Mouse (Mus musculus) cerebellum, adult 2 months (tissue): ENCODE data around the gene Olfr556.
"Not testable (repeated sequence)": the region's sequence is repeated elsewhere in the genome, so short reads cannot be mapped to it uniquely, and the experiment has no call there.

Source experiments
- CTCF ChIP-seq: fragments of 200-500 bp; IDR thresholded peaks from 2 replicates; pipeline ENCODE4 v1.5.1; 2011; ENCODE audit warnings: low read depth, mild to moderate bottlenecking, control low read depth, low read length, moderate library complexity, borderline replicate concordance; ENCODE audit not compliant: insufficient read depth
- POLR2A ChIP-seq: fragments of 200-500 bp; IDR thresholded peaks from 2 replicates; pipeline ENCODE4 v1.6.1; 2011; ENCODE audit warnings: low read length, control low read depth, borderline replicate concordance; ENCODE audit not compliant: insufficient read depth

DNA sequence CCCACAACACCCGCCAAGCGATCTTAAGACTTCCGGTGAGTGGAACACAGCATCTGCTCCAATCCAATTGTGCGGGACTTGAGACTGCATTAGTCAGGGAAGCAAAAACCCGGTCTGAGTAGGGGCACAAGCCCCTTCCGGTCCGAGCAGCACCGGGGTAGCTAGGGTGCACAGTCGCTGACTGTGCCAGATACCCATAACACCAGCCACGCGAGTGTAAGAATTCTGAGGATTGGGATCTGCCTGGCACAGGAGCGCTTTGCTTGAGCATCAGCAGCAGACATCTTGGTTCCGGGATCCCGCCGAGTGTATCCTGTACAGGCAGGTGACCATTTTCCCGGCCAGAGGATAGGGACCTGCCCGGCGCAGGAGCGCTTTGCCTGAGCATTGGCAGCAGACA is 44.3 kb upstream of the Olfr556 start:
- TF ChIP-seq CTCF, POLR2A: not testable (repeated sequence)
